Mouse (Mus musculus) layer of hippocampus, postnatal 14 days (tissue): ENCODE measurements at regions not wholly inside any gene's neighbourhood (a gene's known extent, or its start where the extent isn't known, plus 50 kb on each side); places are given as distances from the start of the nearest gene placed in this dataset.

Experiments
- DNase-seq, 2 experiments: peaks; one replicate each; pipeline ENCODE4 v3.0.0; 2021 to 2022; ENCODE audit warnings: low spot score in 2 of 2, mixed read lengths in 1 of 2

DNA sequence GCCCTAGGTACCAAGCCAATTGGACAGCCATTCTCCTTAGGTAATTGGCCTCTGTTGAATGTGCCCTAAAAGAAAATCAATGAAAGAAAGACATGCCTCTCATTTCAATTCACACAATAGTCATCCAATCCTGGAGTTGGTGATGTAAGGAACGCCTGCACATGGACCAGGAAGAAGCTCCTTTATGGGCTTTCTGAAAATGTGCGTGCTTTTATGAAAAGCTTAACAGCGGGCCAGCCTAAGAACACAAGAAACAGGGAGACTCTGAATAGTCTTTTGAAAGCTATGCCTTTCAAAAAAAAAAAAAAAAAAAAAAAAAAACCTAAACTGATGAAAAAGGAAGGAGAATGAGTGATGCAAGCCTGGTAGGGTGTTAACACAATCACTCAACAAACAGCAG lies 183.1 kb downstream of the Pcdh19 start:
- no peak for DNase-seq

DNA sequence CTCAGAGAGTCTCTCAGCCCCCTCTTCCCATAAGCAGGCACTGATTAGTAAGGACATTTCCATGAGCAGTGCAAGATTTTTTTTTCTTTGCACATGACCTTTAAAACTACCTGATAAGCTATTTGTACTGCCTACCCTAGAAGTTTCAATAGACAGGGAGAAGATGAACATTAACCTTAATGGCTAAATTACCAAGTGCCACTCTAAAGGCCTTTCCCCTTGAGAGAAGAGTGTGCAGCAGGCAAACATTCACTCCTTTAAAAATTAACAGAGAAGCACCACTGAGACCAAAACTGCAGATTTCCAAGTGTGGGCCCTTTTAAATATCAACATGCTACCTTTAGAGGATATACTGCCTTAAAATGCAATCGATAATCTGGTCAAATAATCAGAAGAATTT lies 226.9 kb downstream of the Pcdh19 start:
- DNase-seq, result no peak

DNA sequence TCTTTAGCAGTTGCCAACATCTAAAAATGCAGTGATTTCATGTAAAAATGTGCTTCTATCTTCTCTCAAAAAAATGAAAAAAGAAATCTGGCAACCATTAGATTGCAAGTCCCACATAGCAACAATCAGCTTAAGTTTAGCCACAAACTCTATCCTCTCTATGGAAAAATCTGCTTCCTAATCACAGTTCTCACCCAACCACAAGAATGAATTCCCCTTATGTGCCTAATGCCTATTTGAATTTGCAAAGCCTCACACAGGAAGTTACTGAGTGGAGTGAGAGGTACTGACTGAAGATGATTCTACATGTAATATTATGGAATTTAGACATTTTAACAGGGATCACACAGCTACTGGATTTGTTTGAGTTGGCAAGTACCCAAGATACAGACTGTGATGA lies 241.4 kb downstream of the Pcdh19 start:
- no peak for DNase-seq

DNA sequence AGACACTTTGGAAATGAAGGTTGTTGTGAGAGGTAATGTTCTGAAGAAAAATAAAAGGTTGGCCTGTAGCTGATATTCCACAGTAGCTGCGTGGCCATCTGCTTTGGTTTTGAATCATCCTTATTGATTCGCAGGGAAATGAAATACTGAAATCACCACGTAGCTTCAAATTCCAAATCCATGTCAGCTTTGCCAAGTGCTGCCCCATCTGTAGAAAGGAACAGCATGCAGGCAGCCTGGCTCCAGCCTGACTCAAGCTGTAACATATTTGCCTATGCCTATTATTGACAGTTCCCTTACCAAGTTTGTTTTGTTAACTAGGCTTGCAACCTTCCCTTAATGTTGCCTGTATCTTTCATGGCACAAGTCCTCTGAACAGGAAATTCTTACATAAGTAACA lies 286.3 kb downstream of the Pcdh19 start:
- DNase-seq, result peak; percentile 25 to 76

DNA sequence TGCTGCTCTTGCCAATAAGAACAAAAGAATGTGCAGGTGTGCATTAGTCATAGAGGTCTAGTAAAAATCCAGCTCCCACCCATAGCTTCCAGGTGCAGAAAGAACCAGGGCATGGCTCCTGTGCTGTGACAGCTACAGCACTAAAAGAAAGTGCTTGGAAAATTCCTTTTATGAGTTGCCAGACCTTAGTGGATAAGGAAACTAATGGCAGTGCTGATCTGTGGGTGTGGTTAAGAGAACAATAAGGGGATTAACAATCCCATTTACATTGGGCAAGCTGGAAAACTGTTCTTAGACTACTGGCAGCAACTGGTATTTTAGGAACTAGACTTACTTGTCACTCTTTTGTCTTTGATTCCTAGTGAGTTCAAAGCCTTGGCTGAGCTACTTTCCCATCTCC lies 301.0 kb downstream of the Pcdh19 start:
- DNase-seq, result no peak

DNA sequence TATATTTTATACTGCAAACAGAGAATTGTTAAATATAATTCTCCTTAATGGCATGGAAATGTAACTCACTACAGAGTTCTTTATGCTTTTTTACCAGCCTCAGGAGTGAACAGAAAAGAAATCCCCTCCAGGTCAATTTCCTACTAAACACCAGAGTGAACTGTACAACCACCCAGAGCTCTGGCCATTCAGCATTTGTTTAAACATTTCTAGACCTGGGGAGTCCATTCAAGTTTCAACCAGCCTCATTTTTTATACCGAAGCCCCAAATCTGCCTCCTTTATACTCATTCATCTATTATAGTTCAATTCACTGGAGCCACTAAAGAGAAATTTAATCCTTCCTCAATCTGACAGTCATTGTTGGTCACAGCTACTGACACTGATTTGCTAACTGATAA lies 314.8 kb downstream of the Pcdh19 start:
- DNase-seq, result no peak

DNA sequence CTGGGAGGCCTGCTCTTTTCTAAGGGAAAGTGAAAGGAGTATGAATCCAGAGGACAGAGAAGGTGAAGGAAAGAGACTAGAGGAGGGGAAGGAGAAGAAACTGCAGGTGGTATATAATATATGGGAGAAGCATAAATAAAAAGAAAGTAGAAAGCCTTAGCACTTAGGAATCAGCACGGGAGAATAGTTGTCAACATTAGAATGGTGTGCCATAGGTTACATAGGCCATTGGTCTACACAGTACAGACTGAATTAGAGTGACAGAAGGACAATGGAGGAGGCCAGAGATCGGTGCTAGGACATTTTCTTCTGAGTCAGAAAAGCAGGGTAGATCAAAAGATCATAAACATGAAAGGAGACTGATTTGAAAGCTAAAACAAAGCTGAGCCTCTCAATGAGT lies 315.7 kb downstream of the Pcdh19 start:
- no peak for DNase-seq

DNA sequence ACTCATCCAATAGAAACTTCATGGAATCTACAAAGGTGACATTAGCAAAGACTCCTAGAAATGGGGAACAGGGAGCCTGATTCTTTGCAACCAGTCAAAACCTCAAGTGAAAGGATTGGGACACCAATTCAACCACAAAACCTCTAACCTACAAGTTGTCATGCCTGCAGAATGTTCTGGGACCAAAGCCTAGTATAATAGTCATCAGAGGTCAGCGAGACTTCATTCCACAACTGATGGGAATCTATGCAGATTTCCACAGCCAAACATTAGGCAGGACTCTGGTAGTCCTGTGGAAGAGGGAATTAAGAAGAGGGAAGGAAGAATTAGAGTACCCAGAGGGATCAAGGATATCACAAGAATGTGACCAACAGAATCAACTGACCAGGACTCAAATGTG lies 316.4 kb downstream of the Pcdh19 start:
- DNase-seq, result no peak

DNA sequence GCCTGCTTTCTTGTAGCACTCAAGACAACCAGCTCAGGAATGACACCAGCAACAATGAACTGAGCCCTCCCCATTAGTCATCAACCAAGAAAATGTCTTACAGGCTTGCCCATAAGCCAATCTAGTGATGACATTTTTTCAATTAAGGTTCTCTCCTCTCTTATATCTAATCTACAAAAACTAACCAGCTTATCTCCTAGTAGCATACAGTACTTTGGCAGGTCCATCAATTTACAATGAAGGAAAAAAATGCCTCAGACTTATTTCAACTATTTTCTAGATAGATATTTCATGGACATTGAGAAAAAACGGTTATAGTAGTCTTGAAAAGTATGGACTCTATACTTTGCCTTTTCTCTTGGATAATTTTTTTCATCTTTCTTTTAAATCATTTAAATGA lies 328.0 kb downstream of the Pcdh19 start:
- no peak for DNase-seq
